Mouse (Mus musculus) adrenal gland, postnatal 10 days (tissue): ENCODE results near the gene 2700049A03Rik. TPM values are rescaled to one million over a fixed set of nuclear protein-coding genes. Genes with fewer than 3 reads are reported as not detected.
A peak's percentile ranks its signal among the peaks of the same experiment; 100 is the strongest.
"Not testable (repeated sequence)": the region's sequence is repeated elsewhere in the genome, so short reads cannot be mapped to it uniquely, and the experiment has no call there.

Experiments
- DNase-seq: peaks from one replicate; pipeline ENCODE4 v3.0.0; 2021; ENCODE audit warnings: mixed read lengths
- long read RNA-seq, 2 experiments: library from polyadenylated mRNA; stranded (forward); transcript quantifications; one replicate each; pipeline ENCODE4 v2.0.0; 2021
- total RNA-seq, 2 experiments: library from RNA; stranded (reverse); gene quantifications; 2 replicates each; pipeline ENCODE4 v1.2.3; 2021

The 2700049A03Rik gene
- 10 to 100 TPM in 1 of 2 experiments, 1 to 10 TPM in 1; 6.1 to 10.7 TPM for total RNA-seq
- long read RNA-seq, experiment 1, partial matches to known transcripts, result 6 of 7 reads
- long read RNA-seq, experiment 1, other reads (novel, unspliced or antisense), result 1 of 7 reads
- long read RNA-seq, experiment 2, partial matches to known transcripts, result 3 of 5 reads
- long read RNA-seq, experiment 2, other reads (novel, unspliced or antisense), result 2 of 5 reads

DNA sequence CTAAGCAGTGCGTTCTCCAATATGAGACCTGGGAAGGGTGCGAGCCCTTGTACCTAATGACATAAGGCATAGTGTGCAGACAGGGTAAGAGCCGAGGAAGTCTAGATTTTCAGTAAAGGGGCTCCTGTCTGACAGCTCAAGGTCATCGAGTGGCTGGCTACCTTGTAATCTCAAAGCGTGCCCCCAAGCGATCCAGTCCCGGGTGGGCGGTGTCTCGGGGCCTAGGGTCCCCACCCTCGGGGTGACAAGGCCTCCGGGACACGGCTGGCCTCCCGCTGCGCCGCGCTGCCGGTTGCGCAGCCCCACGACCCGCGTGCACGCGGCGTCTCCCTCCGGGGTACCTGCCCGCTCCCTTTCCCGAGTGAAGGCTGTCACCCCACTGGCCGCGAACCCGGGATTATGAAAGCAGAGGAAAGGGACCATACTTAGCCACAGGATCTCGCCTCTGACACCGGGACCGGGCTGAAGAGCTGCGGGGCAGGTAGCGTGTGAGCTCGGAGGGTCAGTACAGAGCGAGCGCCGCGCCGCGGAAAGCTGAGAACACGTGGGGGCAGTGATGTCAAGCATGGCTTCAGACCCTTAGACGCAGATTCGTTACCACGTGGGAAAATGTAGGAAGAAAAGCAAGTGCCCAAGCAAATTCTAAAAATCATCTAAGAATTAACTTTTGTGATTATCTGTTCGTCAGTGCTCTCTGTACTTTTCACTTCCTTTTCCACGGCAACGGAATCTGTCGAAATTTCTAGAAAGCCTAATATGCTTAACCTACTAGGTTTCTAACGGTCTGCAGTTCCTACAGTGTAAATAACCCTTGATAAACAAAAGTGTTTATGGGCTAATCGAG is at the start of gene 2700049A03Rik, which contains the start of gene Timm9:
TSS of gene 2700049A03Rik (plus strand) at position 719 of the 844 bp plus-strand sequence.
TSS of gene Timm9 (minus strand) at position 555 of the 844 bp plus-strand sequence.
- DNase-seq, result peak; percentile 84

DNA sequence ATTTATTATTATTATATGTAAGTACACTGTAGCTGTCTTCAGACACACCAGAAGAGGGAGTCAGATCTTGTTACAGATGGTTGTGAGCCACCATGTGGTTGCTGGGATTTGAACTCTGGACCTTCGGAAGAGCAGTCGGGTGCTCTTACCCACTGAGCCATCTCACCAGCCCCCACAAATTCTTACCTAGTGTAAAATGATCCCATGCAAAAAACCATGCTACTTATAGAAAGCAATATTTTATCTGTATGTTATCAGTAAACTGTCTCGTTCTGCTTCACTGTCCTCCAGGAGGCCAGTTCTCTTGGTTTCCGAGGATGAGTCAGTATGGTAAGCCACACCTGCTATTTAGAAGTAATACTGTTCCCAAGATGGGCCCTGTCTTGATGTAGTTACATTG is 32.4 kb upstream of the 2700049A03Rik start:
- not testable (repeated sequence) for DNase-seq

DNA sequence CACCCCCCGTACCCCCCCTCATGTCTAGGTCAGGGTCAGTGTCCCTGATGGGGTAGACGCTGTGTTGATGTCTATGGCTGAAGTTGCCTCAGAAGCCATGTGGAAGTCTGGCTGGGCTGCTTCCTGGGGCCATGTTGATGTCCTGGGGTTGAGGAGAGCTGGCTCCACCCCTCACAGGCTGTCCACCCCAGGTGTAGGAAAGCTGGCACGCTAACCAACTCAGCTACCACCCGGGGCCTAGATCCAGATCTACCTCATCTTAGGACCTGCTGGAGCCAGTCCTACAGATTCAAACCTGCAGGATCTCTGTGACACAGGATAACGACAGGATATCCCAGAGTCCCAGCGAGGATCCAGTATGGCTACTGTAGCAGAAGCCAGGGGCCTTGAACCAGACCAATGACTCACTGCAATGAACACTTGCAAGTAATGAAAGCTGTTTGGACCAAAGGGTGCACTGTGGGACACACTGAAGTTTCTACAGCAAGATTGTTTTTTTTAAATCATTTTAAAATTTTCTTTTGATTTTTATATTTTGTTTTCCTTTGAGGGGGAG is 29.4 kb upstream of the 2700049A03Rik start:
- DNase-seq, result no peak

DNA sequence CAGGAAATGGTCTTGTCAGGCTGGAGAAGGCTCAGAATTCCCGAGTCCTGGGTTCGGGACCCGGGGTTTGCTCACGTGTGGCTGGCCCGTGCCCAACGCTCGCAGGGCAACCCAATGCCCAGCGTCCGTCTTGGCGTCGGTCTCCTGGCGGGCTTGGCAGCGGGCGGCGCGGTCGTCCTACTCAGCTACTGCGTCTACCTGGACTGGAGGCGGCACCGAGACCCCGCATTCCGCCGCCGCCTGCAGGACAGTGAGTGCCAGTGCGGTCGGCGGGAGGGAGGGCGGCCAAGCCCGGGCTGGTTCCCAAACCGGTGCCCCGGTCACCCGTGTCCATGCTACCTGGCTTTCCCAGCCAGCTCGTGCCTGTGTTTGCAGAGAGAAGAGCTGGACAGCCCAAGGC is 25.3 kb upstream of the 2700049A03Rik start, which contains the start of gene Tomm20l:
TSS of gene Tomm20l (plus strand) at position 98 of the 400 bp plus-strand sequence.
- DNase-seq, result peak; percentile 75

DNA sequence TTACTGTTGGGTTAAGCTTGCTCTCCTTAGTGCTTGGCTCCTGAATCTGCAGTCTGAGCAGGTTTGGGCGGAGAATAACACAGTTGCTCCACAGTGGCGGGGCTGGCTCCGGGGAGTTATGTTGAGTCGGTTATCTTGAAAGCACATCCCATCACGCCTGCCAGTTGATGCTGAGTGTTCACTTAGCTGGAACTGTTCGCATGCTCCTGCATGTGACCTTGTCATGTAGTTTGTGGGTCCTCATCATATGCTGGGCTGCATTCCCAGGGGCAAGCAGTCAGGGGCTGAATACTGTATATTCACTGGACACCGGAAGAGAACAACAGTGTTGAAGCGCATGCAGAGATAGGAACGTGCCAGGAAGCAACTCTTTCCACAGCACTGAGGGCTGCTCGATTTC is 23.6 kb upstream of the 2700049A03Rik start:
- no peak for DNase-seq

DNA sequence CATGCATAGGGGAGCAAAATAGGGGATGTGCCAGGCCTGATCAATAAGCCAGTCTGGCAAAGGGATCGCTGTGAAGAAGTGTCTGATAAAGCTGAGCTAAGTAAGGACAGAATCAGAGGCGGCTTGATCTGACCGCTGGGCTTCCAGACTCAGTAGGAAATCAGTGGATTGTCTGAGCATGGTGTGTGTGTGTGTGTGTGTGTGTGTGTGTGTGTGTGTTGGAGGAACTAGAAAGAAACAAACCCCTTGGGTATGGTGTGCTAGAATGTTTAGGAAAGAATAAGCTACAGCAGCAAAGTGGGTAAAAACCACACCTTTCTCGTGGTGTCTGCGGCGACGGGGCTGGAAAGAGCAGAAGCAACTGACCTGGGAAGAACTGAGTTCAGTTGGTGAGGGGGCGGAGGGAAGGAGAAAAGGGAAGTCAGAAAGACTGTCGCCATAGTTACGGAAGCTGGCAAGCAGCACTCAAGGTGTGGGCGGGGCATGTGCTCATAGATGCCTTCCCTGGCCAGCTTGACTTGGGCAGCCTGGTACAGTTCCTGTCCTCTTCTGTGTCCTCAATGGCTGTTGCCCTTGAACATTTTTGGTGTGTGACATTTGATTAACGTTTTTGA is 22.9 kb upstream of the 2700049A03Rik start:
- peak; percentile 71 for DNase-seq

DNA sequence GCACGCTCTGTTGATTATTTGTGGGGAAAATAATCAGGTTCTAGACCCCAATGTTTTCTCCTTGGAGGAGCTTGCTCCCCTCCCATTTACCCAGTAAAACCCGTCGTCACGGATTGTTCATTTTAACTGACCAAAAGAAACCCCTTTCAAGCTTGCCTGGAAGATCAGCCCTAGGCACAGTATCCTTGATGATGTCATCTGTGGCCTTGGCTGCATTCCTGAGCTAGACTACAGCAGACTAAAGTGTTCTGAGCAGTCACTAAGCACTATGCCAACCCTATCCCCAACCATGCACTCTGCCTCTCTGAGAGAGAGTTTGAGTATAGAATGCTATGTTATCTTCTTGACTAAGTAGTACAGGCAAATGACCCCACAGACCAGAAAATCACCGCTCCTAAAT is 20.2 kb upstream of the 2700049A03Rik start:
- DNase-seq, result peak; percentile 70

DNA sequence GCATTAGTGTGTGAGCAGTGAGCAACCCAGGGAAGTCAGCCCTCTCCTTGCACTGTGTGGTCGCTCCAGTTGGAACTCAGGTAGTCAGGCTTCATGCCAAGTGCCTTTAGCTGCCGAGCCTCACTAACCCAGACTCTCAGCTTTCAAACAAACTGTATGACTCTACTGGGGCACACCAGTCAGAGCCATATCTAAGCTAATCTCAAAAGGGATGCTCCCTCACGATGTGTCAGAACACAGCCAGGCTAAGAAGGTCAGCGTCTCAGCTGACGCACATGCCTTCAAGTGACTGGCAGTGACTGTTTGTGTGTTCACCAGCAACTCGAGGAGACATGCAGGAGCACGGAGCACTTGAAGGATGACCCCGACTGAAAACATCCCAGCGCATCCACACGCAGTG is 13.9 kb upstream of the 2700049A03Rik start:
- no peak for DNase-seq

DNA sequence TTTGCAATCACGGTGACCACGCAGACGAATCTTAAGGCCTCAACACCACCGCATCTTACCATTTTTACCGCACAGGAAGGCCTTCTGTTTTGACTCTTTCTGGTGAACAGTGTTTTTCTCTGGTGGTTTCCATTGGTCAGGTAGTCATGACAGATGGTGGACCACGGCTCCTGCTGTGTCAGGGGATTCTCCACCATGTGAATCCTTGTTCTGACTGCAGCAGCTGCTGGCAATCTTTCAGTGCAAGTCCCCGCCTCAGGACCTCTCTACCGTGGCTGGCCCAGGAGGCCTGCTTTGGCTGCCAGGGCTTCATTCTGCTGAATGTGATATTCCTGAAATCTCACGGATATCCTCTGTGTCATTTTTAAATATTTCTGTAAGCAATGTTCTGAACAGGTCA is 13.4 kb upstream of the 2700049A03Rik start:
- no peak for DNase-seq

DNA sequence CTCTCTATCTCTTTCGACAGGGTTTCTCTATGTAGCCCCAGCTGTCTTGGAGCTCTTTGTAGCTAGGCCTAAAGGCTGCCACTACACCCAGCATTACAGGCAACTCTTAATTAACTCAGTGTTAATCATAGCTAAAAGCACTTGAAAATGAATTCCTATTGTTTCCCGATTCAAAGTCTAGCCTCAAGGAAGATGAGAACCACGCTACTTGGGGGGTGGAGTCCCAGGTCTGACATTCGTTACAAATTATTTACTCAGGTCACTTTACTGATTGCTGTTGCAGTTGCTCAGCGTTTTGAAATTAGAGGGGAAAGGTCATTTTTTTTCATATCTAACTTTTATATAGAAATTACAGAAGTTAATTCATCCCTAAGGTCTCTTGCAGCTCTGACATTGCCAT is 1.1 kb upstream of the 2700049A03Rik start:
- no peak for DNase-seq

DNA sequence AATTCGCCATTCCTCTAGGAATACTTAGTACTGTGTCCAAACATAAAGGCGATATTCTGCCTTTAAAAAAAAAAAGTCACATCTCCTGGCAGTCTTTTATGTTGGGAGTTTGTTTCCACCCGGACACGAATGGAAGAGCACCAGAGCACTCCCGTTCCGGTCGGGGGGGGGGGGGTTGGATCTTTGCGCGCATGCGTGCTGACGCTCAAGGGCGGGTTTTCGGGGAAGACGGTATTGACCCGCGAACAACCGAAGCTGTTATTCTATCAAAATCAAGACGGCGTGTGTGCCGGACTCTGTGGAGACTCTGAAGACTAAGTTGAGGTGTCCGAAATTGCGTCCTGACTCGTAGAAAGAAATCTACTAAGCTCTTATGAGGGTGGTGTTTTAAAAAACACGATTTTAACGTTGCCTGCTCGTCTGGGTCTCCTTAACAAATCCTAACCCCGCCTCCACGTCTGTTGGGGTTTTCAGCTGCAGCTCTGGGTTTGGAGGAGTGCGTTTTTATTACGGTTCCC is 385 bp downstream of the 2700049A03Rik start:
- peak; percentile 88 for DNase-seq

DNA sequence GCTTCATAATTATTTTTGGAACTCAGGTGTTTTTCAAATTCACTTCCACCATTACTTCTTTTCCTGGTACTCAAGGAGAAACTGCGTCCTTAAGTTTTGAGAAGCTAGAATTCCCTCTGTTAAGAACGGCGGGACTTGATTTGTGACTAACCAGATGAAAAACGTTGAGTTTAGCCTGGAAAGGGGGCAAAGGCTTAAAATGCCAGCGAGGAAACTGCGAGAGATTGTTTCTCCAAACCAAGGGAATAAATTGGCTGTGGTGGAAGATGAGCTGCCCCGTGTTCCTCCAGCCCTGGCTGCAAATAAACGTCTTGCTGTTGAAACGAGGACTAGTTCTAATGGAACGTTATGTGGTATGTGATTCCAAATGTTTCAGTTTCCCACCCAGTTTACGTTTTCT is 1.0 kb downstream of the 2700049A03Rik start:
- DNase-seq, result no peak

DNA sequence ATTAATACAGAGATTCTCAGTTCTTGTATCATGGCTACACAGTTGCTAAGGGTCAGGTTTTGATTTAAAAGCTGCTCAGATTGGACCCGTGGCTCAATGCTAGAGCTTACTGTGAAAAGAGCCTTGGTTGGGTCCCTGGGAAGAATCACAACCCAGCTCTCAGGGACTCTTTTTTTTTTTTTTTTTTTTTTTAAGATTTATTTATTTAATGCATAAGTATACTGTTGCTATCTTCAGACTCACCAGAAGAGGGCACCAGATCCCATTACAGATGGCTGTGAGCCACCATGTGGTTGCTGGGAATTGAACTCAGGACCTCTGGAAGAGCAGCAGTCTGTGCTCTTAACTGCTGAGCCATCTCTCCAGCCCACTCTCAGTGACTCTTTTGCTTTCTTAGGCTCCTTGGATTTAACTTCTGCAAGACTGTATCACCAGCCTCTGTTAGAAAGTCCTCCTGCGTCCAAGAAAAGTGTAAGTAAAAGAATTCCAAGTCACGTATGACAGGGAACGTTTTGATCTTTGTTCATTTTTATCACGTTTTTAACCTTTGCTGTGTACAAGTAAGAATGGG is 2.7 kb downstream of the 2700049A03Rik start:
- no peak for DNase-seq

DNA sequence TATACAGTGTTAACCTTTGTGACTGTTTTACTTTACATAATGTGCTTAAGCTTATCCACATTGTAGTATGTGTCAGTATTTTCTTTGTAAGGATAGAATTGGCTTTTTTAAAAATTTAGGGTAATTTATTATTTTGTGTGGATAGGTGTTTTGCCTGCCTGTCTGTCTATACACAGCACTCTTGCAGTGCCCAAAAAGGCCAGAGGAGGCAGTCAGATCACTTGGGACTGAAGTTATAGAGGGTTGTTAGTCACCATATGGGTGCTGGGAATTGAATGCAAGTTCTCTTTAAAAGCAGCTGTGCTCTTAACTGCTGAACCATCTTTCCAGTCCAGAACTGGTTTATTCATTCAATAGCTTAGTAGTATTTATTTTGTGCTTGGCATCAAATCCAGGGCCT is 4.5 kb downstream of the 2700049A03Rik start:
- DNase-seq, result no peak

DNA sequence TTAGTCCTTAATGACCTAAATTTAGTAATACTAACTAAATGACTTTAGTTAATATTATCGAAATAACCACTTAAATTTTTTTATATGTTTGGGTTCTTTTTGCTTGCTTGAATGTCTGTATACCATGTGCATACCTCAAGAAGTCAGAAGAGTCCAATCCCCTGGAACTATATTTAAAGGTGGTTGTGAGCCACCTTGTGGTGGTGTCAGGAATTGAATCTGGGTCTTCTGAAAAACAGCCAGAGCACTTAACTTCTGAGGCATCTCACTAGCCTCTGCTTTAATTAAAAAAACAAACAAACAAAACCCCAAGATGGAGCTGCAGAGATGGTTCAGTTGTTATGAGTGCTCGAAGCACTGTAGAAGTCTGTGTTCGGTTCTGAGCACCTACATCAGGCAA is 11.0 kb downstream of the 2700049A03Rik start:
- peak; percentile 71 for DNase-seq

DNA sequence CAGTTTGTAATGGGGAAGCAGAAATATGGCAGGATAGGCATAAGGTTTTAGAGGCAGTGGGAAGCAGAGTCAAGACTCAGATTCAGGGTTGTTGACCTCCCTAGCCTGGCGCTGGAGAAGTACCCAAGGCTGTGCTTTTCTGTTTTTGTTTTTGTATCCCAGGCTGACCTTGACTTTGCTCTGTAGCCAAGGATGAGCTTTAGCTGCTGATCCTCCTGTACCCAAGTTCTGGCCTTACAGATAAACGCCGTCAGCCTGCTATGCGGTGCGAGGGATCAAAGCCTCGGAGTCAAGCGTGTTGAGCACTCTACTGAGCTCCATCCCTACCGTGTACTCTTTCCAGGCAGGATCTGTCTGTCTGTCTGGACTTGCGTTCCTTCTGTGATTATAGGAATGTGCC is 12.2 kb downstream of the 2700049A03Rik start:
- peak; percentile 21 for DNase-seq

DNA sequence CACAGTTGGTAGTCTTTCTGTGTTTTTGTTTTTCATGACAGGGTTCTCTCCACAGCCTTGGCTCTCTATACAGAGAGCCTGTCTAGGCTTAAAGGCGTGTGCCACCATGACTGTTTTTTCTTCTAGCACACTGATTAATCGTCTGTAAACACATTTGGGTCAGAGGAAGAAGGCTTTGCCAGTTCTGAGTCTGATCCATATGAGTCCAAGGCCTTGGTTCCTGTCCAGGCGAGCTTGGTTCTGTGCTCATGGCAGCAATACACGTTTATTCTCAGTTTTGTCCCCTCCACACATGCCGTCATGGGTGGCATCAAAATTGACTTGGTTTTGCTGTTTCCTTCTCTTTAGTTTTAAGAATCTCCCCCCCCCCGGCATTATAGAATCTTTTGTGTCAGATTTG is 12.8 kb downstream of the 2700049A03Rik start:
- peak; percentile 24 for DNase-seq

DNA sequence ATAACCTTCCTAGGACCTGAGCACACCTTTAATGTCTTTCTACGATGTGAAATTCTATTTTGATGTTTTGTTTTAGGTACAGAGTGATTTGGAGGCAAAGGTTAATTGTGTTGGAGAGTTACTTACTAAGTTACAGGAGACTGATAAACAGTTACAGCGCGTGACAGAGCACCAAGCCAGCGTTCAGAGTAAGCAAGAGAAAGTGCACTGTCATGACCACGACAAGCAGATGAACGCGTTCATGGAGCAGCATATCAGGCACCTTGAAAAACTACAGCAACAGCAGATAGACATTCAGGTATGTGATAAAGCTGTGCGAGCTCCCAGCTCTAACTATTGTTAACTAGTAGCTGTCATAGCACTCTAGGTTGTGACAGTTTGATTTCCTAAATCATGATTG is 13.5 kb downstream of the 2700049A03Rik start:
- DNase-seq, result no peak

DNA sequence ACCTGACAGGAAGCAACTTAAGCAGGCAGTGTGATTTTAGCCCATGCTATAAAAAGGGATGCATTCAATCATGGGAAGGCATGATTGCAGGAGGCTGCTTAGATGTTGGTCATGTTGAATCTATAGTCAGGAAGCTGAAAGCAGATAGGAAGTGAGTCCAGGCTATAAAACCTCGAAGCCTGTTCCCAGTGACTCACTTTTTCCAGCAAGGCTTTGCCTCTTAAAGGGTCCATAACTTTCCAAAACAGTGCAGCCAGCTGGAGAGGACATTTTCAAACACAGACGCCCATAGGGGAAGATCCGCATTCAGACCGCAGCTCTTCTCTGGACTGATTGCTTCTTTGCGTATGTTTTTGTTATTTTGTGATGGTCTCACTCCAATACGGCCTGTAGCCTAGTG is 18.3 kb downstream of the 2700049A03Rik start:
- DNase-seq, result no peak

DNA sequence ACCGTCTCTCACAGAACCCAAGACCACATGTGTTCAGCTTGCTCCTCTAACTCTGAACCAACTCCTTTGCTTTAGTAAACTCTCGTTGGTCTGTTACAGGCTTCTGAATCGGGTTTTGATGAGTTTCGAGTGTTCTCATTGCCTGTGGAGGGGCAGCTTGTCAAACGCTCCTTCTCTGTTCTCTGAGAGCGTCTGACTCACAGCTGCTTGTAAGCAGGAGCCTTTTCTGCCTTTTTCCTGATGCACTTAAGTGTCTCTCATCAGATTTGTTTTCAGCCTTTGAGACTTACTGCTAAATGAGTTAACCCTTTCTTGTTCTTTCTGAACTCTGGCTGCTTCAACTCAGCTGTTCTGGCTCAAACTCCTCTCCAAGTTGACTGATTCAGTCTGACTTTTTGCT is 21.3 kb downstream of the 2700049A03Rik start:
- no peak for DNase-seq

DNA sequence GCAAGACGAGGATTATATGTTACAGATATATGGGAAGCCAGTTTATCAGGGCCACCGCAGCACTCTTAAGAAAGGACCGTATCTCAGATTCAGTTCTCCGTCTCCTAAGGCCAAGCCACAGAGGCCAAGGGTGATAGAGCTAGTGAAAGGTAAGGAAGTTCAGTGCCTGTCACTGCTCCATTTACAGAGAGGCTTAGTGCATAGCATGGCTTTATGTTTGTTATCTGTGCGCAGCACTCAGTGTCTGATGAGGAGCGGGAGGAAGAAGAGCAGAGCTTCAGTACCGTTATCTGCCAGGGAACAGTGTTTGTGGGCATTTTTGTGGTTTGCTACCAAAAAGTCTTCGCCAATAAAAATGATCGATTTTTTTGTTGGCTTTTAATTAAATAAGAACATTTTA is 27.8 kb downstream of the 2700049A03Rik start:
- DNase-seq, result no peak

DNA sequence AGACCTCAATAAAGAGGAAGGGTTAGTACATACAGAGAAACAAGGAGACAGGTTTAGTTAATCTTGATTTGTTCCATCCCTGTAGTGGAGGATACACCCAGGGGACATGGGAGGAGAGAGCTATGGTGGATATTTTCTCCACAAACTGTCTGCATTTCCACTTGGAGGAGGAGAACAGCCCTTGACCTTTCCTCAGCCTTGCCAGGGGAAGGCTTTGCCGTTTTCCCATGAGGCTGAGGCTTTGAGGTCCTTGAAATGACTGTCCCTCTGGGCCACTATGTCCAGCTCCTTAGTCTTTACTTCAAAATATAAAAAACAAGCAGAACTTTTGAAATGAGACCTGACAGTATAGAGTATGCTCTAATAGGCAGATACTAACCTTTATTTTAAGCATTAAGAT is 33.3 kb downstream of the 2700049A03Rik start:
- peak; percentile 52 for DNase-seq
